Mouse (Mus musculus): Measurements from ENCODE around the gene Gse1. TPM values are rescaled to one million over a fixed set of nuclear protein-coding genes. Genes with fewer than 3 reads are reported as not detected.
"Not testable (repeated sequence)": the region's sequence is repeated elsewhere in the genome, so short reads cannot be mapped to it uniquely, and the experiment has no call there.

Gse1 gene
- total RNA-seq, 2 experiments from 2014 or later: 25.5 to 38.6 TPM

- DNase-seq: no peak
Observed at GRCm38 (mm10) chr8:120324555-120324954, 96.3 kb downstream of the Gse1 start.

GRCm38 (mm10) chr8:120325172-120325767 is 97.0 kb downstream of the Gse1 start:
- DNase-seq: no peak

DNA sequence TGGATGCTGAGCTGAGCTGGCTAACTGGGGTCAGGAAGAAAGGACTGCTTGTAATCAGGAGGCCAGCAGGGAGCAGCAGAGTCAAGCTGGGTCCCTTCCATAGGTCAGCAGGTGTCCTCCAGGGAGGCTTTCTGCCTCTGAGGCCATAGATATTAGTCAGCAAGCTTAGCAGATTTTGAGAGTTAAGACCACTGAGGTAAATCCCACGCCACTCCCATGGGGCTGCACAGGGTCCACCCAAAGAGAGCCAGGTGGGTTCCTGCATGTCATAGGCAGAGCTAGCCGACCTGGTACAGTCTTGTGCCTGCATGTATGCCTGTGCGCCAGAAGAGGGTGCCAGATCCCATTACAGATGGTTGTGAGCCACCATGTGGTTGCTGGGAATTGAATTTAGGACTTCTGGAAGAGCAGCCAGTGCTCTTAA is 98.9 kb downstream of the Gse1 start:
- no peak for DNase-seq

DNA sequence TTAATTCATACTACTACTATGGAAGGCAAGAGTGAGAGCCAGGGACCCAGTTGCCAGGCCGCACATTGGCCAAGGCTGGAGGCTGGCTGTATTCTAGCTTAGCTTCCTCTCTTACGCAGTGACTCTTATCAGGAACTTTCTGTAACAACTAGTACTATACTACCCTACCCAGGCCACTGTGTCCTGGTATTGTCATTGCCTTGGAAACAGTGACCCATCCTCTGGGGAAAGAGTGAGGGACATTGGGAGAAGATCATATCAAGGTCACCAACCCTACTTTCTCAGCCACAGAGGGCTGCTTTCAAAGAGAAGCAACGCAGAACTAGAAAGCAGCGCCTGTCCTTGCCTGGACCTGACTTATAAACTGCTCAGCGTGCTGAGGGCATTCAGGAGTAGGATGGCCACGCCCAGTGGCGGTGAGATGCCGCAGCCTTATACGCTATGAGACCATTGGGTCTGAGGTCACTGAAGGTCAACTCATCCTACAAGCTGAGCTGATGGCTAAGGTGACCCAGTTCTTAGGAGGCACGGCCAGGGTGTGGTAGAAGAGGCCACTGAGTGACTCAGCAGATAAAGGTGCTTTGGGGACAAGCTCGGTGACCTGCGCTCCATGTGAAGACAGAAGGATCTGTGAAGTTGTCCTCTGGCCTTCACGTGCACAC is 100.2 kb downstream of the Gse1 start:
- no peak for DNase-seq

GRCm38 (mm10) chr8:120329030-120329748 is 100.9 kb downstream of the Gse1 start:
- no peak for DNase-seq

GRCm38 (mm10) chr8:120331027-120331426 is 102.8 kb downstream of the Gse1 start:
- DNase-seq: no peak

- peak; percentile 47 for DNase-seq
Observed at GRCm38 (mm10) chr8:120332379-120333229, 104.3 kb downstream of the Gse1 start.

- DNase-seq: no peak
Observed at GRCm38 (mm10) chr8:120333681-120334080, 105.4 kb downstream of the Gse1 start.

DNA sequence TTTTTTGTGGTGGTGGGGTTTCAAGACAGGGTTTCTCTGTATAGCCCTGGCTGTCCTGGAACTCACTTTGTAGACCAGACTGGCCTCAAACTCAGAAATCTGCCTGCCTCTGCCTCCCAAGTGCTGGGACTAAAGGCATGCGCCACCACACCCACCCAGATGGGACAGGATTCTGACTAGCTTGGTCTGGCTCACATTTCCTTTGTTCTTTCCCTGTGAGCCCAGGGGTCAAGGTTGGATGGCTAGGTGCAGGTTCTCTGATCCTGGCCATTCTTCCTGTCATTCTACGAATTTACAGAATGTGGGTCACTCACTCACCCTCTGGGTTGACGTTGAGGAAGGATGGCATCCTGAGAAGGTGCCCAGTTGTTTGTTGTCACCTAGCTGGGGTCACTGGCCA is 106.0 kb downstream of the Gse1 start:
- not testable (repeated sequence) for DNase-seq

DNA sequence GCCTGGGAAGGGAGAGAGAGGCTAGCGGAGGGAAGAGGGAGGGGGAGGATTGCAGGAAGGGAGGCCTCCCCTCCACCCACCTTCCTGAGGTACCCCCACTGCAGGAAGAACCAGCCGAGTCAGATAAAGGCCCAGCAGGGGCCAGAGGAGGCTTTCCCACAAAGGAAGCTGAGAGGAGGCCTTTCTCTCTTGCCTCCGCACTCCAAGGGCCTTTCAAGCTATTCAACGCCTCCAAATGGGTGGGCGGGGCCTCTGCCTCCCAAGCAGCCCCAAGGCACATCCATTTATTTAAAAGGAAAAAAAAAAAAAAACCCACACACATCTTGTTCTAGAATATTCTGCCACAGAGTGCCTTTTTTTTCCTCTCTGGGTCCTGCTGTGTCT is 106.6 kb downstream of the Gse1 start:
- no peak for DNase-seq

DNA sequence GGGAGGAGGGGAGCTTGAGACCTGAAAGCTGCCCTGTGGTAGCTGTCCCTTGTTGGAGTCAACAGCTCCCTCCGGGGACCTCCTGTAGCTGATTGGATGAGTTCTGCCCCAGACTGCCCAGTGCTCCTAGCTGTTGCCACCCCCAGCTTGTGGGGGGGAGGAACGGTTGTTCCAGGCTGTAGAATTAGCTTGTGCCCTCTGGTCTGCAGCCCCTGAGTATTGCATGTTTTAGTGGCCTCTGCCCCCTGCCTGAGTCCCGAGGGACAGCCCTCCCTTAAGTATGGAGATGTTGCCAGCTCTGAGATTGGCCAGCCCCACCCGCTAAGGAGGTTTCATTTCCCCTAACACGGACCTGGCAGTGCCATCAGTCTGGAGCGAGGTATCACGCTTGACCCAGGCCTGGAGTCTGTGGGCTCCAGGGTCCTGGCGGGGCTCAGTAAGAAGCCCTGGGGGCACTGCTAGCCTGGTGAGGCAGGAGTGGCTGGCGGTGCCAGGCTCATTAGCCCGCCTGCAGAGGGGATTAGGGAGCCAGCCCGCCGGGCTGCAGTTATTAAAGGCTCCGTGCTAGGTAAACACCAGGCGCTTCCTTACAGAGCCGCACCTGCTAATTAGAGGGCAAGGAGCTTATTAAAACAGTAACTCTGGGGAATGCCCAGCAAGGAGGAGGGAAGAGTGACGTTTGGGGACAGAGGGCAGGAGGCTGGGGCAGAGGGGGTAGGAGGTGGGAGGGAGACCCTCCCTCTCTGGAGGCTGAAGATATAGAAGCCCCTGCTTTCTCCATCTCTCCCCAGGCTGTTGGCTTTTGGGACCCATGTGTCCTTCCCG is 107.2 kb downstream of the Gse1 start:
- DNase-seq: no peak

GRCm38 (mm10) chr8:120336087-120336380 is 107.8 kb downstream of the Gse1 start:
- DNase-seq: no peak

GRCm38 (mm10) chr8:120336909-120337555 is 108.8 kb downstream of the Gse1 start:
- no peak for DNase-seq

DNA sequence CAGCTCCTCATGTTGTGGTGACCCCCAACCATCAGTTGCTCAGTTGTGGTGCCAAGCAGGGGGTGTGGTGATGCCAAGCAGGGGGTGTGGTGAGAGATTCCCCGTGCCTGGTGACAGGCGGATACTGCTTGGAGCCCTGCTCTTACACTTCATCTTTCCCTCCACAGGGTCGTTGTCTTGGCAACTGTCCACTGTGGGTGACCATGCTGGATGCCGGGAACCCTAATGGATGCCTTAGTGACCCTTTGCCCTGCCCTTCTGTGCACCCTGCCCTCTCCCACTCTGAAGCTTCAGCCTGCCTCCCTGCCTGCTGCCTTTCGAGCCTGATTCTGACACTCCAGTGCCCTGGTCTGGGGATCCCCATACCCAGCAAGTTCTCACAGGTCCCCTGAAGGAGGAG is 109.4 kb downstream of the Gse1 start:
- DNase-seq: no peak

DNA sequence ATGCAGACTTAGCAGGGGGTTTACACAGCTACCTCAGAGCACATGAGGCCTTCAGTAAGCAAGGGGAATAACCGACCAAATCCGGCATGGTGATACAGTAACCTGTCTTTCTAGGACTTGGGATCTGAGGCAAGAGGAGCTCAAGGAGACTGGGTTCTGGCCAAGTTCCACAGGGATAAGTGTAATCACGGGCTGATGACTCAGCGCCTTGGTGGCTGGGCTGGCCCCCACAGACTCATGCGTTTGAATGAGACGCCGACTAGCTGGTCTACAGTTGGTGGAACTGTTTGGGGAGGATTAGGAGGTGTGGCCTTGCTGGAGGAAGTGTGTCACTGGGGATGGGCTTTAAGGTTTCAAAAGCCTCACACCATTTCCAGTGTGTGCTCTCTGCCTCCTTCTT is 110.4 kb downstream of the Gse1 start:
- no peak for DNase-seq

DNA sequence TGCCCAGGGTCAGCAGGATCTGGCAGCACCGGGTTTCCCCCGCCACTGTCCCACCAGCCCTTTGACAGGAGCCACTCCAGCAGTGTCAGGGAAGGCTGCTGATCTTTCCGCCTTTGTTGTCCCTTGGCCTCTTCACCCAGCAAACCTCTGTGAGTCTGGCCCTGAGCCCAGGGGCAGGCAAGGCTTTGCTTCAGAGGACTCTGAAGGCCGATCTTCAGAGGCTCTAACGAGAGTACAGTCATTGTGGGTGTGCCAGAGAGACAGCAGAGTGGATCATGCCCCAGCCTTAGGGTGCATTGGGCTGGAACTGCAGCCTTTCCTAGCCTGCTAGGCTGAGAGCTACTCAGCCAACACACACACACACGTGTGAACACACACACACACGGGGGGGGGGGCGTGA is 111.5 kb downstream of the Gse1 start:
- no peak for DNase-seq

- no peak for DNase-seq
Observed at GRCm38 (mm10) chr8:120341124-120341523, 112.9 kb downstream of the Gse1 start.

DNA sequence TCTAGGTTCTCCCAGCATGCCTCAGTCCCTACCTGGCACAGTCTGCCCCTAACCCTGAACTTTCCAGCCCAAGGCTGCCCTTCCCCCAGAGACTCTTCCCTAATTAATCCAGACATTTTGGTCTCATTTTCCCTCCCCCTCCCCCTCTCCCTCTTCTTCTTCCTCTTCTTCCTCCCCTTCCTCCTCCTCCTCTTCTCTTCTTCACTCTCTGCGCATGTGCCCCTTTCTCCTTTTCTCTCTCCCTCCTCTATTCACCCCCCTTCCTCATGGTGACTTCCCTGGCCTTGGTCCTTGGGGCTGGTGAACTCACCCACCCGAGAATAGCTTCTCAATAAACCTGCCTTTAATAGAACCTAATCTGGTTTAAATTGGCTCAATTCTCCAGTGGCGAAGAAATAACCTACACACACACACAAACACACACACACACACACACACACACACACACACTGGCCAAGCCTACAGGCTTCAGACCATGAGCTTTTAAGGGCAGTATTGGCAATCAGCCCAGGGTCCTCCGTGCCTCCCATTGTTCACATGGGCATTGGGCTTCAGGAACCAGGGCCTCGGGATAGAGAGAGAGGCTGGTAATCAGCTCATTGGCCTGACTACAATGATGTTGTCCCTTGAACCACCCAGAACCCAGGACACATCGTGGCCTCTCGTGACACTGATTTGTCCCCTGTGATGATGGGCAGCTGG is 114.7 kb downstream of the Gse1 start:
- DNase-seq: no peak

GRCm38 (mm10) chr8:120343582-120343981 is 115.3 kb downstream of the Gse1 start:
- DNase-seq: no peak

- DNase-seq: no peak
Observed at GRCm38 (mm10) chr8:120344166-120344565, 115.9 kb downstream of the Gse1 start.

- DNase-seq: no peak
Observed at GRCm38 (mm10) chr8:120344583-120344982, 116.3 kb downstream of the Gse1 start.
